Mouse (Mus musculus) G1E-ER4 (cell line): ENCODE results near the gene Banp. TPM values are rescaled to one million over a fixed set of nuclear protein-coding genes. Genes with fewer than 3 reads are reported as not detected.

ENCODE experiments used
- GATA1 ChIP-seq: IDR thresholded peaks from one replicate; pipeline ENCODE4 v1.8.0; 2012; ENCODE audit warnings: low read length, inconsistent platforms
- polyA plus RNA-seq: library from polyadenylated mRNA; stranded (reverse); fragments of >175 nt; gene quantifications from 2 replicates; pipeline ENCODE4 v1.2.3, GENCODE M21; 2012

Banp gene
- polyA plus RNA-seq, 1 experiment: 83.4 TPM

DNA sequence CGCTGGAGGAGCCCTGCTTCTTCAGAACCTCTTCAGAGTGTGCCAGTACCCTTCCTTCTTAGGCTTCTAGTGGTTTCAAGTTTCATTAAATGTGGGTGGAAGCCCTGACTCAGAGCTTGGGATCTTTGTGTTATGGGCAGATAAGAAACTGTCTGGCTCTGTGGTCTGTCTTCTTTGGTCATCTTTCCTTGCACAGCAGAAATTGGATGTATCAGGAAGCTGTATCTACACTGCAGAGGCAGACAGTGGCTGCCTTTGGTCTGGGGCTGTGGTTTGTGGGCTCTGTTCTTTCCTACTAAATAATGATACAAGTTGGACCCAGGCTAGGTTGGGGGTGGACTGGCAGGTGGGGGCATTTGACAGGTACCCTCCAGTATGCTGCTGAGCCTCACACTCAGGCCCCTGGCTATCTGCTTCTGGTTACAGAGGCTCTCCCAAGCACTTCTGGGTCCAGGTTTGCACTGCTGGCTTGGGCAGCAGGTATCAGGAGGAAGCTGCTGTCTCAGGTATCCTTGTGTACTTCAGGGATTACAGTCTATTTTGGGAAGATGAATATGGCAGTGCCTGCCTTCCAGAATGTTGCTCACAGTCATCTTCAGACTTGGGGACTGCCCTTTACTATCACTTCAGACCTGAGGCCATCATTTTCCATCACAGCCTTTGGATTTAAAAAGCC lies 6.4 kb downstream of the Banp start:
- TF ChIP-seq GATA1: peak; percentile 96

DNA sequence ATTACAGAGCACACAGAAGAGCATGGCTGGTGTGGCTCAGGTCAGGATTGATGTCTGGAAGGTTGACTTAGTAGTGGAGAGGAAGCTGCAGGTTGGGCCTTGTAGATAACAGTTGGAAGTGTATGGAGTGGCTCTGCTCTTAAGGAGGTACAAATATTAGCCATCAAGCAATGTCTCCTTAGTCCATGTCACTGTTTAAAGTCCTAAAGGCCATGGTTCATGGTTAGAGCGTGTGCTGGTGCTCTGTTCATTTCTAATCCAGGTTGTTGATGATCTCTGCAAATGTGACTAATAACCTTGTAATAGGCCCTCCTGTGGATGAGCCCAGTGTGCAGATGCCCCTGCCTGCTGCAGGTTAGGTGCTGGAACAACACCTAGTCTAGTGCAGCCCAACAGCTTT lies 8.8 kb downstream of the Banp start:
- TF ChIP-seq GATA1: no peak

DNA sequence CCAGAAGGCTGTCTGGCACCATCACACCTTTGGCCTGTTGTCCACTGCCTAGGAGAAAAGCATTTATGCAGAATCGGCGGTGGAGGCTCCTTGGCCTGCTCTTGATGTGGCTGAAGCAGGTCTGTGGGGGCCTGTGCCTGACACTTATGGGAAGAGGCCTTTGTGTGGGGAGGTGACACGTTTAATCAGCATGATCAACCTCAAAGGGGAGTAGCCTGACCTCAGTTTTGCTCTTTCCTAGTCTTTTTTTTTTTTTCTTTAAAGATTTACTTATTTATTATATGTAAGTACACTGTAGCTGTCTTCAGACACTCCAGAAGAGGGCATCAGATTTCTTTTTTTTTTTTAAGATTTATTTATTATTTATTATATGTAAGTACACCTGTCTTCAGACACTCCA lies 13.3 kb downstream of the Banp start:
- TF ChIP-seq GATA1: no peak

DNA sequence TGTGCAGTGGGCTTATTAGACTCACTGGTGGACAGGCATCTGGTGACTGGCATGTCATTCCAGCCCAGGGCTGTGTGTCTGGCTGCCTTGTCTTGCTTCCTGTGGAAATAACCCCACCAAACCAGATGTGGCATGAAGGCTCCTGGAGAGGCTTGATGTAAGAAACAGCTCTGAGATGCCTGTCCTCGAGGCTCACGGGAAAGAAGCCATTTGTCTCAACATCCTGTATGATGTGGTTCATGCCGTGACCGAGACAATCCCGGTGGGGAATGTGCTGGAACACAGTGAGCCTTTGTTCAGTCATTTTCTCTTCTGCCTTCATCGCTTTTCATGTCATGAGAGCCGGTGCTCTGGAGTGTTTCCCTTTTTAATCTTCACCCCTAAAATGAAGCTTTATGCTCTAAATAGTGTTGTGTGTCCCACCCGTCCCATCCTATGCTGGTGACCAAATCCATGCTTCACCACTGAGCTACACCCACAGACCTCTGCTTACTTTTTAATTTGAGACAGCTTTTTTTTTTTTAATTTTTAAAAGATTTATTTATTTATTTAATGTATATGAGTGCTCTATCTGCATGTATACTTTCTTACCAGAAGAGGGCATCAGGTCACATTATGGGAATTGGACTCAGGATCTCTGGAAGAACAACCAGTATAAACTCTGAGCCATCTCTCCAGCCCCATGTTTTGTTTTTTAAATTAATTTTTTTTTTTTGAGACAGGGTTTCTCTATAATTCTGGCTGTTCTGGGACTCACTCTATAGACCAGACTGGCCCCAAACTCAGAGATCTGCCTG lies 15.4 kb downstream of the Banp start:
- TF ChIP-seq GATA1: no peak

DNA sequence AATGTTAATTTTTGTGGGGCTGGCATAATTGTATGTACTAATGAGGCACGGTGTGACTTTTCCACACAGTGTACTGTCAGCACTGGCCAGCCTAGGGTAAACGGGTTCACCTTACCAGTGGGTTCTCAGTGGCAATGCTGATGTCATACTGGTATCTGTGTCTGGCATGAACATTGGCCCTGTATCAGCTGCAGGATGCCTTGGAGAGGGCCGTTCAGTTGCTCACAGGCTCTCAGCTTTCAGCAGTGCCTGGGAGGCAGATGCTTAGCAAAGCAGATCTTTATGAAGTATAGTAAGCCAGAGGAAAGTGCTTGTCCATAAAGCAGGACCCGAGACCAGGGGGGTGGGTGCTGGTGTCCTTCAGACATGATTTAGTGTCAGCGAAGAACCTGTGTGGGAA lies 16.6 kb downstream of the Banp start:
- TF ChIP-seq GATA1: no peak

DNA sequence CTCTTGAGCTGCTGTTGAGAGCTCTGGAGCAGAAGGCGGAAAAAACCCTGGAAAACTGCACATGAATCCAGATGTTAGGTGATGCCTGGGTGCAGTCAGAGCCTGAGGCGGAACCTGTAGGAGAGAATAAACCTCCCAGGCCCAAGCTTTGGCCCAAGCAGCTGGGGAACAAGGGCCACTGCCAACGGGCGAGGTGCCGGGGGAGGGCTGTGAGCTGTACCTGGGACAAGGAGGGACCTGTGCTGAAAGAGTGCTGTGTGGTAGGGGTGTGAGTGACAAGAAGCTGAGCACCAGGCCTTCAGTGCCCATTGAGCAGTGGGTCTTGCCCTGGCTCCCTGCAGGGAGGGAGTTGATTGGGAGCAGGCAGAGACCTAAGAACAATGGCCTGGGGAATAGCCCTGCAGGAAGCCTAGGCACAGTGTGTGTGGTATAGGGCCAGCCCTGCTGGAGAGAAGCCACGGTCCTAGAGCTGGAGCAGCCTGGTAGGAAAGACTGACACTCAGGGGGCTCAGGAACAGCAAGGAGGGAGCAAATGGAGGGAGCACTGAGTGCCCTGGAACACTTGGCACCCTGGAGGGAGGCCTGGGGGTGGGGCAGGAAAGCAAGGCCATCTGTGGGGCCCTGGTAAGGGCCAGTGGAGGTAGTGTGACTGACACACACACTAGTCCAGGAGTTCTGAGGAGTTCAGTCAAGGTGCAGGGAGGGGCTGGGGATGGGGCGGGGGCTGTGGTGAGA lies 17.3 kb downstream of the Banp start:
- TF ChIP-seq GATA1: no peak

DNA sequence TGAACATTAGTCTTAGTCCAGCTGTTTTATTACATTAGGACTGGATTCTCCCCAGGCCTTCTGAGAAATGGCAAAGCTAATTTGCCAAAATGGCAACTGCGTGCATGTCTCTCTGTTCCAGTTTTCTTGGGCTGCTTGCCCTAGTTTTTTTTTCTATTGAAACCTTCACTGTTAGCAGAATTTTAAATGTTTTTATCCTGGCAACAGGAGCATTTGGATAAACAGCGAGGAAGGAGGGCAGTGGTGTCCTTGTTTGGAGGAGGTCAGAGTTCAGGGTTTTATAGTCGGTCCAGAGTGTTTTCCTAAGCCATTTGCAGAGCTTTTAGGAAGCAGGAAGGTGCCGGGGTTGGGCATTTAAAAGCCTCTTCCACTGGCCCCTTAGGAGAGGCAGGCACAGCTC lies 18.4 kb downstream of the Banp start:
- TF ChIP-seq GATA1: no peak

DNA sequence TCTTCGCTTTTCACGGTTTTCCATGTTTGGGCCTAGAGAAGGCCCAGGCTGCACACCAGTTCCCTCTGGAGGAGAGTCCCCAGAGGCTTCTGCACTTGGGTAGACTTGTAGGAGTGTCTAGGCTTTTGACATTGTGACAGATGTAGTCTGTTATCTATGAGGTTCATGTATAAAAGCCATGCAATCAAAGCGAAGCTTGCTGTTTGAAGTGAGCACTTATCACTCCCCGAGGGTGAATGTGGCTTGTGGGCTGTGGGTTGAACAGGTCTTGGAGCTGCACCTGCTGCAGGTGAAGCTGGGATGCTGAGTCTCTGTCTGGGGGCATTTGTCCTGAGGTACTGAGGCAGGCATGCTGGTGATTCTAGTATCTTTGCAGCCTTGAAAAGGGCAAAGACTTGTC lies 19.0 kb downstream of the Banp start:
- no peak for TF ChIP-seq GATA1

DNA sequence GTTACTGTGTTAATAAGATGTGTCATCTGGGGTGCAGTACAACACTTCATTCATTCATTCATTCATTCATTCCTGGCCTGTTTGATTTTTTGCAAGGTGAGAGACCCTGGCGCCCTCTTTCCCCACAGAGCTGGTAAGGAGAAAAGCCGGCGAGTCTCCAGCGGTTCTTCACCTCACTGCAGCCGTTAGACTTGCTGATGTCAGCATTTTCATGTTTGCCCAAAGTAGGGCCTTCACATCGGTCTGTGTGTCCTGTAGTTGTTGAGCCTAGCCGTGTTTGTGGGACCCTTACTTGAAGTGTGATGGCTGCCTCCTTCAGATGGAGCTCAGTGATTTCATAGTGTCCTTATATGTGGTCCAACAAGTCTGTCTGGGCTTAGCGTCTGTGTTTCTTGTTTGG lies 20.7 kb downstream of the Banp start:
- TF ChIP-seq GATA1: no peak

DNA sequence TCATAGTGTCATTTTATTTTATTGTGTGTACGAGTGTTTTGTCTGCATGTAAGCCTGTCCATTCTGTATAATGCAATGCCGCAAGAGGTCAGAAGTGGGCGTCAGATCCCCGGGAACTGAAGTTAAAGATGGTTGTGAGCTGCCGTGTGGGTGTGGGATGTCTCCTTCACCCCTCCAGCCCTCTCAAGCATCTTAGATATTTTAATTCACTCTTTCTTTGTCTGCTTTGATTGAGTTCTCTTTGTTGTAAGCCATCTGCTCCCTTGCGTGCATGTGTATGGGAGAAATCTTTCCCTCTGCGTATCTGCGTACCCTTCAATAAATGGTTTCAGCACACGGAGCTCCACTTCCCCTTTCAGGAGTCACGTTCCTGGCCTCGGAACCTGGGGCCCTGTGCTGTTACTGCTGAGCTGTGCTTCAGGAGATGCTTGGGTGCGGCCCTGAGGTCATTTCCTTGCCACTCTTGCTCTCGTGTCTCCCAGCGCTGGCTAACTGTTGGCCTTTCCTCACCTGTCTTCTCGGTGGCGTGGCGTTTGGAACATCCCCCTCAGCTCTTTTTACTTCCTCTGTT lies 22.0 kb downstream of the Banp start:
- TF ChIP-seq GATA1: no peak

DNA sequence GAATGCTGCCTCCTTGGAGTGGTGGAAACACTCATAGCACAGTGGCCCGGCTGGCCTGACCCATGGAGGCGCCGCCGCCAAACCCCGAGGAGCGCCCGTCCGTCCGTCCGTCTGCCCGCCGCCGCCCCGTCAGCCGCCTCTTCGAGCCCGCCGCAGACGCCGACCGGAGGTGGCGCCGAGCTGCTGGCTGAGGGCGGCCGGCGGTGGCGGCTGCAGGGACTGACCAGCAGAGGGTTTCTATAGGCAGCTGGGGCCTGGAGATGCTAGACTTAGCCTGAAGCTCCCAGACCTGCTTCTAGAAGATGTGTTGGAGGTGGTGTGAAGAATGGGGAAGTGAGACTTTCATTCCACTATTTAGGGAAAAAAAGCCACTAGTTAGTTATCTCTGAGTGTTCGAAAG lies 24.4 kb downstream of the Banp start:
- no peak for TF ChIP-seq GATA1

DNA sequence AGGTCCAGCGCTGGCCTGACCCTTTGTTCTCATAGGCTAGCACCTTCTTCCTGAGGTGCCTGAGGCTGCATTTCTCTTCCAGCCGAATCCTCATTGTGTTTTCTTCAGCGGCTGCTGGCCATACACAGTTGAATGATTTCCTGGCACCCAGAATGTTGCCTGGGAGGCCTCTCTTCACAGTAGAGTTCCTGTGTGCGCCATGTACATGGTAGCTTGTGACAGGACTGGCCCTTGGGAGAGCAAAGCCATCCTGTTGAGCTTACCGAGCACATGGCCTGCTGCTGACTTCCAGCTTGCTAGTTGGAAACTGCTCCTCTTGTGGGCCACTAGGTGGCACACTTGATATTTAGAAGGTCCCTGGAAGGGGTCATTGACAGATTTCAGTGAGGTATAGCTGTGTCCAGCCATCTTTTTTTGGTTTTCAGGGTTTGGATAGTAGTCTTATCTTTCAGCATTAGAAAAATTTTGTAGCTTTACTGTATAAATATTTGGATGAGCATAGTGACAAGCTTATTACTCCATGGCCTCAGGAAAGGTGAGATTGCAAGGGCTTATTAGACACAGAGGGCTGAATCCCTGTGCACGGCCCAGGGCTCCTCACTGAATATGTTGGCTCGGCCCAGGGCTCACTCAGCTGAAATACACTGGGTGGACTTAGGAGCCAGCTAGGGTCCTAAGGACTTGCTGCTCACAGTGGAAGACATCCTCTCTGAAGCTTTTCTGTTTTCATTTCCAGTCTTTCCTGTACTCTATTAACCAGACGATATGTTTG lies 28.5 kb downstream of the Banp start:
- TF ChIP-seq GATA1: no peak

DNA sequence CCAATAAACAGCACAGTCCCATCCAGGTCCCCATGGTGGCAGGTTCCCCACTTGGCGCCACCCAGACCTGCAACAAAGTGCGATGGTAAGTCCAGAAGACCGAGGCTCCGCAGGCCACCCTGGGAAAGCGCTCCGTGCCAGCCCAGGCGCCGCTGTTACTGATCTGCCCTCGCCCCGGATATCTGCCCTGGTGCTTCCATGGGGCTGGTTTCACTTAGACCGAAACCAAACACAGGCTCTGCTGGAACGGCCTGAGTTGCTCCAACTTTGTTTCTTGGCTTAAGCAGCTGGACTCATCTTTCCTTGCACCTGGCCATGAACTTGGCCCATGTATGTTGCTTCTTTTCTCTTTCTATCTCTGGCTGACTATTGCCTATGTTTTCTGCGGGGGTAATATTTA lies 29.1 kb downstream of the Banp start:
- TF ChIP-seq GATA1: no peak

DNA sequence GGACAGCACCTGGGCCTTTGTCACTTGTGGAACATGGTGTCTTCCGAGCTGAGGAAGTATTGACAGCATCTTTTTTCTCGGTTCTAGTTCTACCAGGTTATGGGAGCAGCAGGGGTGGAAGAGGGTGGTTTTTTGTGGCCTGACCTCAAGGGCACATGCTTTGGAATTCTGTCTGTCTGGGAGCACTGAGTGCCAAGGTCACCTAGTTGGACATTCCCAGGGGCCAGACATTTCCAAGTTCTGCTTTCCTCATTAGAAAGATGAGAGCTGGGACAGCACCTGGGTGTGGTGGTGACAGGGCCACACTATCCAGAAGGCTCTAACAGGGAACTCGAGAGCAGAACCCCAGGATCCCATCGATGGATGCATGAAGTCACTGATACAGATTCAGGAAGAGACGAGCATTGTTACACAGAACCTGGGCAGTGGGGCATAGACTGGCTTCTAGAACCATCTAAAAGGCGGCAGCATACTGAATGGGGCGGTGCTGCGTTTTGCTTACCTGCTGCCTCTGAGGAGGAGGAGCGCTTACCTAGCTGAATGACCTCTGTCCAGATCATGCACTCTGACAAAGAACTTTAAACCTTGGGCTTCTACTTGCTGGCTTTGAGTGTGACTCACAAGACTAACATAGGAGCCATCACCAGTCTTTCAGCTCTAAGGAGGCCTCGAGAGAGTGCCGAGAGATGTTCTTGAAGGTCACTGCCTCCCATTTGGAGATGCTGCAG lies 31.4 kb downstream of the Banp start:
- no peak for TF ChIP-seq GATA1

DNA sequence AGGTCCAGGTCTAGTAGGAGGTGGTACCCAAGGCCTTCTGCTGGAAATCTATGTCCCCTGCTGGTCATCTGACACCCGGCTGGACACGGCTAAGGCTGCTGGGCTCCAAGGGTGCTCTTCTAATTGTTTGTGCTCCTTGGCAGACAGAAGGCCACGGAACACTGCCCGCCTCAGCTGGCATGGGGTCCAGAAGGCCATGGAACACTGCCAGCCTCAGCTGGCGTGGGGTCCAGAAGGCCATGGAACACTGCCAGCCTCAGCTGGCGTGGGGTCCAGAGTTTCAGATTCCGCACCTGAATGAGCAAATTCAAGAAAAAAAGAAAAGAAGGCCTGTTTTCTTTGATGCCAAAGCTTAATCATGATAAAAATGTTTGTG lies 32.0 kb downstream of the Banp start:
- no peak for TF ChIP-seq GATA1

DNA sequence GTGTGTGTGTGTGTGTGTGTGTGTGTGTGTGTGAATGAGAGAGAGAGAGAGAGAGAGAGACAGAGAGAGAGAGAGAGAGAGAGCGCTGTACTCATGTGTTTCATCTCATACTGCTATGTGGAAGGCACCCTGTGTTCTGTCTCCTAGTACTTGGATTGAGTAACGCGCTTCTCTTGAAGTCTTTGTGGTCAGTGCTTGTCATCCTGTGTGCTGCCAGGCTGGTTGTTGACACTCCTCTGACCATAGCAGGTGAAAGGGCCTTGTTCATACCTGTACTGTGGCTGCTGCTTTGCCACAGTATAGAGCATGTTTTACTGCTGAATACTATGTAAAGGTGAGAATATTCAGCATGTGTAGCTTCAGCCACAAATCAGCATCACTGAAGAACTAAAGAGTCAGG lies 36.1 kb downstream of the Banp start:
- no peak for TF ChIP-seq GATA1
